Mouse (Mus musculus) thymus, adult 2 months (tissue): ENCODE data around the gene Ppp1r12a. TPM values are rescaled to one million over a fixed set of nuclear protein-coding genes. Genes with fewer than 3 reads are reported as not detected.

Experiments used
- DNase-seq: peaks from one replicate; pipeline ENCODE4 v3.0.0; 2021
- H3K27ac ChIP-seq: fragments of 200-500 bp; 2 replicates; pipeline ENCODE4 v1.5.1; 2012; ENCODE audit warnings: low read length, control low read depth; ENCODE audit not compliant: control insufficient read depth, insufficient read depth
- H3K27me3 ChIP-seq: fragments of 200-500 bp; 2 replicates; pipeline ENCODE4 v1.6.1; 2012; ENCODE audit warnings: mild to moderate bottlenecking, low read length, moderate library complexity, mixed read lengths; ENCODE audit not compliant: control insufficient read depth, insufficient read depth
- H3K36me3 ChIP-seq: fragments of 200-500 bp; 2 replicates; pipeline ENCODE4 v1.6.1; 2012; ENCODE audit warnings: mild to moderate bottlenecking, low read length, moderate library complexity; ENCODE audit not compliant: control insufficient read depth, insufficient read depth
- H3K4me1 ChIP-seq: fragments of 200-500 bp; replicated peaks from 2 replicates; pipeline ENCODE4 v1.6.1; 2012; ENCODE audit warnings: low read length; ENCODE audit not compliant: control insufficient read depth, insufficient read depth
- H3K4me3 ChIP-seq: fragments of 200-500 bp; 2 replicates; pipeline ENCODE4 v1.5.1; 2012; ENCODE audit warnings: mild to moderate bottlenecking, low read length, control low read depth, moderate library complexity; ENCODE audit not compliant: control insufficient read depth, insufficient read depth
- CTCF ChIP-seq: fragments of 200-500 bp; IDR thresholded peaks from 2 replicates; pipeline ENCODE4 v1.5.1; 2012; ENCODE audit warnings: mild to moderate bottlenecking, control low read depth, low read length, moderate library complexity, borderline replicate concordance; ENCODE audit not compliant: control insufficient read depth, poor library complexity, insufficient read depth; ENCODE audit errors: extremely low read depth
- POLR2A ChIP-seq: fragments of 200-500 bp; IDR thresholded peaks from 2 replicates; pipeline ENCODE4 v1.6.1; 2012; ENCODE audit warnings: mild to moderate bottlenecking, low read length, control low read depth, moderate library complexity; ENCODE audit not compliant: control insufficient read depth, poor library complexity, insufficient read depth; ENCODE audit errors: extremely low read depth
- WGBS: fragments of 180-500 bp; shearing (Covaris S2); methylation state at CpG from one replicate; pipeline ENCODE4 v1.1.7; 2018; 5-methylcytosine and 5-hydroxymethylcytosine counted together
- polyA plus RNA-seq: library from polyadenylated mRNA; depleted of rRNA; stranded (reverse); fragments of >200 nt; gene quantifications from 2 replicates; pipeline ENCODE4 v1.2.3, GENCODE M21; 2012

The Ppp1r12a gene
- polyA plus RNA-seq, 1 experiment: 29.2 TPM

- Histone ChIP-seq H3K27me3 (no peaks in the 10 kb centered on the region), H3K27ac (no peak overlapping the region), H3K4me3 (no peak overlapping the region), H3K4me1 (no peaks in the 10 kb centered on the region; the same call in 1 of the 2 replicates), H3K36me3 (peaks cover 6% of the 10 kb centered on the region; the same call in 1 of the 2 replicates)
- 94% methylated on average over 5 of the region's 5 CpGs for WGBS
- no peak for DNase-seq
- TF ChIP-seq CTCF (no peak), POLR2A (no peak)
These were observed 47.4 kb downstream of the Ppp1r12a start for GRCm38 (mm10) chr10:108209396-108209795.

GRCm38 (mm10) chr10:108224413-108224812 lies 62.4 kb downstream of the Ppp1r12a start:
- 91% methylated on average over 5 of the region's 5 CpGs for WGBS
- Histone ChIP-seq H3K27ac (no peak overlapping the region), H3K36me3 (no peaks in the 10 kb centered on the region), H3K27me3 (no peaks in the 10 kb centered on the region), H3K4me3 (no peak overlapping the region), H3K4me1 (no peaks in the 10 kb centered on the region)
- no peak for DNase-seq
- TF ChIP-seq CTCF (no peak), POLR2A (no peak)

- WGBS: 95% methylated on average over 3 of the region's 3 CpGs
- Histone ChIP-seq H3K36me3 (peaks cover 23% of the 10 kb centered on the region), H3K4me1 (no peaks in the 10 kb centered on the region)
These were observed 75.1 kb downstream of the Ppp1r12a start for GRCm38 (mm10) chr10:108237049-108237448.

GRCm38 (mm10) chr10:108239061-108239460 lies 77.1 kb downstream of the Ppp1r12a start:
- no peak overlapping the region for H3K27ac ChIP-seq
- DNase-seq: no peak
- WGBS: 98% methylated on average over 10 of the region's 10 CpGs
- H3K27me3 ChIP-seq: no peaks in the 10 kb centered on the region
- peaks cover 23% of the 10 kb centered on the region for H3K36me3 ChIP-seq
- no peak overlapping the region for H3K4me3 ChIP-seq
- TF ChIP-seq POLR2A: no peak
- no peak for TF ChIP-seq CTCF
- no peaks in the 10 kb centered on the region for H3K4me1 ChIP-seq

More at GRCm38 (mm10) chr10:108237049-108237448, 75.1 kb downstream of the Ppp1r12a start:
- TF ChIP-seq POLR2A: no peak
- TF ChIP-seq CTCF: no peak
- DNase-seq: no peak
- H3K27ac ChIP-seq: no peak overlapping the region
- no peak overlapping the region for H3K4me3 ChIP-seq
- no peaks in the 10 kb centered on the region for H3K27me3 ChIP-seq

- WGBS: 96% methylated on average over 12 of the region's 12 CpGs
These were observed 88.7 kb downstream of the Ppp1r12a start for GRCm38 (mm10) chr10:108250710-108251109.

GRCm38 (mm10) chr10:108251181-108251580 lies 89.2 kb downstream of the Ppp1r12a start:
- H3K36me3 ChIP-seq: peaks cover 36% of the 10 kb centered on the region
- no peak overlapping the region for H3K4me3 ChIP-seq
- no peaks in the 10 kb centered on the region for H3K4me1 ChIP-seq
- 93% methylated on average over 1 of the region's 2 CpGs for WGBS
- no peaks in the 10 kb centered on the region for H3K27me3 ChIP-seq
- H3K27ac ChIP-seq: no peak overlapping the region
- TF ChIP-seq POLR2A: no peak
- TF ChIP-seq CTCF: no peak
- DNase-seq: no peak

More at GRCm38 (mm10) chr10:108250710-108251109, 88.7 kb downstream of the Ppp1r12a start:
- no peak for DNase-seq
- Histone ChIP-seq H3K27me3 (no peaks in the 10 kb centered on the region), H3K4me3 (no peak overlapping the region), H3K4me1 (no peaks in the 10 kb centered on the region), H3K36me3 (peaks cover 34% of the 10 kb centered on the region), H3K27ac (no peak overlapping the region)
- TF ChIP-seq CTCF: no peak
- TF ChIP-seq POLR2A: no peak

GRCm38 (mm10) chr10:108255812-108256376 lies 93.9 kb downstream of the Ppp1r12a start:
- Histone ChIP-seq H3K4me3 (no peak overlapping the region), H3K4me1 (no peaks in the 10 kb centered on the region), H3K27me3 (no peaks in the 10 kb centered on the region), H3K36me3 (peaks cover 49% of the 10 kb centered on the region), H3K27ac (no peak overlapping the region)
- WGBS: 97% methylated on average over 7 of the region's 7 CpGs
- DNase-seq: no peak
- TF ChIP-seq POLR2A (no peak), CTCF (no peak)
